Mouse (Mus musculus) gastrocnemius, postnatal 14 days (tissue): ENCODE results near the gene Krtap28-10. TPM values are rescaled to one million over a fixed set of nuclear protein-coding genes. Genes with fewer than 3 reads are reported as not detected.
"Not testable (repeated sequence)": the region's sequence is repeated elsewhere in the genome, so short reads cannot be mapped to it uniquely, and the experiment has no call there.

ENCODE experiments used
- DNase-seq: peaks from one replicate; pipeline ENCODE4 v3.0.0; 2021; ENCODE audit warnings: mixed read lengths
- intact Hi-C: fragments of 180-260 bp; cut with DNase I; formaldehyde crosslinking; loops from one replicate; pipeline ENCODE4 v1.15.1; 2025; ENCODE audit warnings: low total_unique reads
- total RNA-seq, 2 experiments: library from RNA; stranded (reverse); gene quantifications; 2 replicates each; pipeline ENCODE4 v1.2.3; 2021

Krtap28-10 gene
- total RNA-seq, 2 experiments from 2014 or later, result not detected

GRCm38 (mm10) chr1:83016556-83016955 lies 25.7 kb downstream of the Krtap28-10 start:
- DNase-seq, result no peak
- intact Hi-C loops, result no loop called here

GRCm38 (mm10) chr1:83015329-83015879 lies 26.9 kb downstream of the Krtap28-10 start:
- intact Hi-C loops, result no loop called here
- no peak for DNase-seq

- intact Hi-C loops, result no loop called here
- DNase-seq, result no peak
Observed at GRCm38 (mm10) chr1:83014477-83014876, 27.8 kb downstream of the Krtap28-10 start.

- intact Hi-C loops, result no loop called here
- DNase-seq, result no peak
Observed at GRCm38 (mm10) chr1:83007471-83007870, 34.8 kb downstream of the Krtap28-10 start.

GRCm38 (mm10) chr1:83006218-83007179 lies 35.8 kb downstream of the Krtap28-10 start:
- no peak for DNase-seq
- intact Hi-C loops, result no loop called here

GRCm38 (mm10) chr1:83000306-83000705 lies 42.0 kb downstream of the Krtap28-10 start, which contains the start of gene Gm47959:
TSS of gene Gm47959 (plus strand) at chr1:83000548.
- DNase-seq, intact Hi-C loops: not testable (repeated sequence)

- DNase-seq, result no peak
- intact Hi-C loops, result no loop called here
Observed at GRCm38 (mm10) chr1:82993947-82994346, 48.3 kb downstream of the Krtap28-10 start.

- DNase-seq, result no peak
- intact Hi-C loops, result no loop called here
Observed at GRCm38 (mm10) chr1:82992093-82992492, 50.2 kb downstream of the Krtap28-10 start.

GRCm38 (mm10) chr1:82991596-82991995 lies 50.7 kb downstream of the Krtap28-10 start:
- no peak for DNase-seq
- intact Hi-C loops, result no loop called here

Other genes starting within 250 kb of the Krtap28-10 start
- gene Agfg1, start 203.0 kb downstream of the Krtap28-10 start, total RNA-seq, result 10 to 100 TPM; 21.5 to 25.3 TPM
- gene A030005L19Rik, start 129.2 kb downstream of the Krtap28-10 start, total RNA-seq, result not detected
- gene A030014E15Rik, start 117.6 kb downstream of the Krtap28-10 start, total RNA-seq, result not detected
- gene Gm6217, start 111.1 kb downstream of the Krtap28-10 start, total RNA-seq, result not detected
- gene A030003K21Rik, start 99.1 kb downstream of the Krtap28-10 start, total RNA-seq, result not detected
- not detected for gene Gm7544, start 86.5 kb downstream of the Krtap28-10 start, total RNA-seq
- gene Gm47955, start 82.2 kb downstream of the Krtap28-10 start, total RNA-seq, result not detected
- gene Gm47959, start 41.9 kb downstream of the Krtap28-10 start, total RNA-seq, result not detected
- gene Slc19a3, start 4.0 kb downstream of the Krtap28-10 start, total RNA-seq, result not detected
- gene Gm47969, start 2.5 kb upstream of the Krtap28-10 start, total RNA-seq, result not detected
- not detected for gene A030005K14Rik, start 16.9 kb upstream of the Krtap28-10 start, total RNA-seq
- not detected for gene Krtap28-13, start 18.4 kb upstream of the Krtap28-10 start, total RNA-seq
- not detected for gene Ccl20, start 74.3 kb upstream of the Krtap28-10 start, total RNA-seq
- not detected for gene Daw1, start 117.3 kb upstream of the Krtap28-10 start, total RNA-seq